Mouse (Mus musculus) MEL (cell line): ENCODE measurements around the gene Erich6b. TPM values are rescaled to one million over a fixed set of nuclear protein-coding genes. Genes with fewer than 3 reads are reported as not detected.

Experiments used
- DNase-seq: peaks from one replicate; pipeline ENCODE4 v3.0.0; 2011; ENCODE audit warnings: low read depth, low spot score
- H3K27ac ChIP-seq: 2 replicates; pipeline ENCODE4 v1.5.1; 2012; ENCODE audit warnings: low read depth, mild to moderate bottlenecking, control low read depth, low read length, moderate library complexity; ENCODE audit not compliant: control insufficient read depth
- H3K27me3 ChIP-seq, 2 experiments: fragments of 150-350 bp in 1 of 2; sonication (generic) in 1 of 2; 2 replicates each; pipeline ENCODE4 v1.6.1; 2012; ENCODE audit warnings: low read length in 2 of 2, mild to moderate bottlenecking in 2 of 2, improper control_type of control experiment in 1 of 2, moderate library complexity in 1 of 2; ENCODE audit not compliant: insufficient read depth in 2 of 2, control insufficient read depth in 1 of 2
- H3K36me3 ChIP-seq, 2 experiments: 2 replicates each; pipeline ENCODE4 v1.6.1; 2012 to 2014; ENCODE audit warnings: low read length in 2 of 2, improper control_type of control experiment in 1 of 2, inconsistent platforms in 1 of 2, mild to moderate bottlenecking in 1 of 2; ENCODE audit not compliant: insufficient read depth in 2 of 2, control insufficient read depth in 1 of 2
- H3K4me1 ChIP-seq, 2 experiments: fragments of 150-350 bp in 1 of 2; sonication (generic) in 1 of 2; 2 replicates each; pipeline ENCODE4 v1.6.1; 2012; ENCODE audit warnings: low read length in 2 of 2, improper control_type of control experiment in 1 of 2, mild to moderate bottlenecking in 1 of 2; ENCODE audit not compliant: insufficient read depth in 2 of 2, control insufficient read depth in 1 of 2
- H3K4me3 ChIP-seq, 2 experiments: fragments of 150-350 bp in 1 of 2; sonication (generic) in 1 of 2; 2 replicates each; pipeline ENCODE4 v1.5.1; 2012; ENCODE audit warnings: low read depth in 2 of 2, low read length in 2 of 2, mild to moderate bottlenecking in 2 of 2, moderate library complexity in 2 of 2, control low read depth in 1 of 2, improper control_type of control experiment in 1 of 2; ENCODE audit not compliant: control insufficient read depth in 1 of 2, insufficient read depth in 1 of 2
- H3K79me2 ChIP-seq: 2 replicates; pipeline ENCODE4 v1.6.1; 2012; ENCODE audit warnings: mild to moderate bottlenecking, low read length, moderate library complexity; ENCODE audit not compliant: control insufficient read depth, poor library complexity, insufficient read depth
- H3K9ac ChIP-seq: 2 replicates; pipeline ENCODE4 v1.6.1; 2012; ENCODE audit warnings: low read depth, mild to moderate bottlenecking, control low read depth, low read length, moderate library complexity; ENCODE audit not compliant: control insufficient read depth, poor library complexity, severe bottlenecking
- H3K9me3 ChIP-seq: fragments of 150-350 bp; sonication (generic); replicated peaks from 2 replicates; pipeline ENCODE4 v1.6.1; 2012; ENCODE audit warnings: mild to moderate bottlenecking, low read length, improper control_type of control experiment, moderate library complexity; ENCODE audit not compliant: insufficient read depth
- CHD2 ChIP-seq: IDR thresholded peaks from 2 replicates; pipeline ENCODE4 v1.6.1; 2011; ENCODE audit warnings: low read length, improper control_type of control experiment
- CTCF ChIP-seq, 3 experiments: IDR thresholded peaks in 2 of 3; conservative IDR thresholded peaks in 1 of 3; 2 replicates each; pipeline ENCODE4 v1.5.1; 2011 to 2012; ENCODE audit warnings: low read length in 3 of 3, low read depth in 2 of 3, mild to moderate bottlenecking in 2 of 3, improper control_type of control experiment in 1 of 3, inconsistent platforms in 1 of 3, mixed read lengths in 1 of 3, moderate library complexity in 1 of 3; ENCODE audit not compliant: control insufficient read depth in 1 of 3, insufficient read depth in 1 of 3, poor library complexity in 1 of 3, severe bottlenecking in 1 of 3
- E2F4 ChIP-seq: IDR thresholded peaks from 2 replicates; pipeline ENCODE4 v1.6.1; 2011; ENCODE audit warnings: low read depth, low read length, improper control_type of control experiment, borderline replicate concordance
- JUND ChIP-seq: IDR thresholded peaks from 2 replicates; pipeline ENCODE4 v1.6.1; 2011; ENCODE audit warnings: low read depth, mild to moderate bottlenecking, improper control_type of control experiment, low read length
- KAT2A ChIP-seq: conservative IDR thresholded peaks from 2 replicates; pipeline ENCODE4 v1.6.1; 2012; ENCODE audit warnings: low read depth, low read length, improper control_type of control experiment, inconsistent platforms
- MAFK ChIP-seq: IDR thresholded peaks from 2 replicates; pipeline ENCODE4 v1.6.1; 2011; ENCODE audit warnings: low read depth, mild to moderate bottlenecking, low read length, improper control_type of control experiment, borderline replicate concordance
- MAX ChIP-seq: IDR thresholded peaks from 2 replicates; pipeline ENCODE4 v1.6.1; 2011; ENCODE audit warnings: low read length, improper control_type of control experiment
- MEF2A ChIP-seq: IDR thresholded peaks from 2 replicates; pipeline ENCODE4 v1.6.1; 2014; ENCODE audit warnings: low read depth, mild to moderate bottlenecking, inconsistent platforms, low read length, improper control_type of control experiment; ENCODE audit not compliant: poor library complexity, insufficient replicate concordance, severe bottlenecking; ENCODE audit errors: extremely low read depth
- MYB ChIP-seq: IDR thresholded peaks from 2 replicates; pipeline ENCODE4 v1.6.1; 2011; ENCODE audit warnings: mild to moderate bottlenecking, low read depth, low read length, improper control_type of control experiment
- POLR2A ChIP-seq, 2 experiments: IDR thresholded peaks; 2 replicates each; pipeline ENCODE4 v1.6.1; 2011 to 2012; ENCODE audit warnings: low read length in 2 of 2, mild to moderate bottlenecking in 2 of 2, control low read depth in 1 of 2, improper control_type of control experiment in 1 of 2, low read depth in 1 of 2, moderate library complexity in 1 of 2; ENCODE audit not compliant: control insufficient read depth in 1 of 2, insufficient read depth in 1 of 2, poor library complexity in 1 of 2
- POLR2AphosphoS2 ChIP-seq: IDR thresholded peaks from 2 replicates; pipeline ENCODE4 v1.6.1; 2011; ENCODE audit warnings: low read length, improper control_type of control experiment
- RCOR1 ChIP-seq: IDR thresholded peaks from 2 replicates; pipeline ENCODE4 v1.6.1; 2012; ENCODE audit warnings: low read depth, mild to moderate bottlenecking, inconsistent platforms, low read length, improper control_type of control experiment
- USF2 ChIP-seq, 2 experiments: IDR thresholded peaks; 2 replicates each; pipeline ENCODE4 v1.6.1; 2011 to 2012; ENCODE audit warnings: improper control_type of control experiment in 2 of 2, low read length in 2 of 2, borderline replicate concordance in 1 of 2, inconsistent platforms in 1 of 2, low read depth in 1 of 2, mild to moderate bottlenecking in 1 of 2; ENCODE audit not compliant: insufficient read depth in 1 of 2
- ZKSCAN1 ChIP-seq: IDR thresholded peaks from 2 replicates; pipeline ENCODE4 v1.6.1; 2012; ENCODE audit warnings: low read depth, mild to moderate bottlenecking, inconsistent platforms, low read length, improper control_type of control experiment, moderate library complexity
- ZMIZ1 ChIP-seq: IDR thresholded peaks from 2 replicates; pipeline ENCODE4 v1.6.1; 2012; ENCODE audit warnings: low read depth, mild to moderate bottlenecking, inconsistent platforms, low read length, improper control_type of control experiment, moderate library complexity
- ZNF384 ChIP-seq: IDR thresholded peaks from 2 replicates; pipeline ENCODE4 v1.6.1; 2012; ENCODE audit warnings: low read depth, mild to moderate bottlenecking, inconsistent platforms, low read length, improper control_type of control experiment
- polyA plus RNA-seq, 2 experiments: library from polyadenylated mRNA; stranded (reverse) in 1 of 2; unstranded in 1 of 2; fragments of >175 nt in 1 of 2; fragments of >200 nt in 1 of 2; gene quantifications; 2 replicates each; pipeline versions ENCODE4 v1.2.1 to v1.2.4; 2012; ENCODE audit warnings: low replicate concordance in 2 of 2, low read depth in 1 of 2; ENCODE audit not compliant: insufficient read length in 2 of 2, insufficient read depth in 1 of 2, missing spikeins in 1 of 2
- total RNA-seq: library from RNA; depleted of rRNA; stranded (reverse); fragments of 300-350 nt; gene quantifications from 2 replicates; pipeline ENCODE4 v1.2.3, GENCODE M21; 2012; rRNA removed

Gene Erich6b
- total RNA-seq (not detected in 2 replicates), polyA plus RNA-seq (not detected)

DNA sequence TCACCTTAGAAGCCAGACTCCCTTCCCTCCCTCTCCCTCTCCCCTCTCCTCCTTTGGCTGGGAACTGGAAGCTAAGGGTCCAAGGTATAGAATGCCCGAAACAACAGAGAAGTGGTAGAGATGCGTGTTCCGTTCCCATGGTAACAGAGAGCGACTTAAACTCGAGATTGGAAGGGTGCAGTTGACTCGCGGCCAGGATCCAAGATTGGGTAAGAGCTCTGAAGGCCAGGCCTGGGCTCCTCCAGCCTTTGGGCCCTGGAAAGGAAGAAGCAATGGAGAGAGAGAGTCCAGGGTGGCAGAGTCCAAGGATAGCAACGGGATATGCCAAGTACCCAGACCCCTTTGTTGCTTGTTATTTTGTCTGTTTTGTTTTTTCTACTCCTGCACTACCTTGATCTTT, at the start of gene Erich6b:
TSS of gene Erich6b (plus strand) at position 180 of the 400 bp plus-strand sequence.
- Histone ChIP-seq H3K36me3 (no peaks in the 10 kb centered on the region), H3K4me3 (no peak within 1 kb of the TSS), H3K79me2 (no peaks in the 10 kb centered on the region), H3K27me3 (peaks cover 0 to 4% of the 10 kb centered on the region in 2 experiments; a peak in 2 of 4 replicates), H3K9ac (no peak within 1 kb of the TSS), H3K9me3 (no peaks in the 10 kb centered on the region), H3K4me1 (no peaks in the 10 kb centered on the region), H3K27ac (no peak within 1 kb of the TSS)
- DNase-seq = no peak
- TF ChIP-seq ZKSCAN1 (no peak), MEF2A (no peak), RCOR1 (no peak), MYB (no peak), USF2 (IDR thresholded peaks at IDR 0.05; ENCODE audit: borderline replicate concordance in 1 of 2, insufficient read depth in 1 of 2, low read depth in 1 of 2, low read length in 2 of 2) (no peak), E2F4 (no peak), CHD2 (no peak), ZNF384 (no peak), KAT2A (no peak), MAFK (no peak), ZMIZ1 (no peak), POLR2AphosphoS2 (no peak), JUND (no peak)

DNA sequence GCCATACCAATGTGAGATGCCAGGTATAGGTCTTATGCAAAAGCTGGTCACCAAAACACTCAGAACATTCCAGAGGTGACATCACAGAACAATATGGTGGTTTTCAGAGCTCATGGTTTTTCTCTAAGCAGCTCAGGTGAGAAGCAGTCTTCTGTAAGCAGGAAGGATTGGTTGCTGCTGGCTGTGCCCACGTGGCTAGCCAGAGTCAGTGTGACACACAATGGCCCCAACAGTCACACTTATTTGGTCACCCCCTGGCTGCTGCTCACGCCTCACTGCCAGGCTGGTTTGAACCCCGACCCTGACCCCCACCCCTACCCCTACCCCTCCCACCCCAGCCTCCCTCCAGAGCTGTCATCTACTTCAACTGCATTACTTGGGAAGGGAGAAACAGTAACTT, 49.1 kb upstream of the Erich6b start, which contains the start of gene Spert:
TSS of gene Spert (minus strand) at position 139 of the 400 bp plus-strand sequence.
- H3K27me3 ChIP-seq = peaks cover 3 to 10% of the 10 kb centered on the region in 2 experiments
- TF ChIP-seq MAX (no peak), POLR2A (IDR thresholded peaks at IDR 0.05; ENCODE audit: control insufficient read depth in 1 of 2, insufficient read depth in 1 of 2, low read depth in 1 of 2, low read length in 2 of 2, poor library complexity in 1 of 2) (no peak), CTCF (IDR thresholded peaks at IDR 0.05 in 2 of 3, conservative IDR thresholded peaks at IDR 0.05 in 1 of 3; ENCODE audit: control insufficient read depth in 1 of 3, insufficient read depth in 1 of 3, low read depth in 2 of 3, low read length in 3 of 3, poor library complexity in 1 of 3, severe bottlenecking in 1 of 3) (no peak), ZNF384 (no peak), JUND (no peak)
- no peak within 1 kb of the TSS for H3K4me3 ChIP-seq
- no peaks in the 10 kb centered on the region for H3K9me3 ChIP-seq
- no peaks in the 10 kb centered on the region for H3K79me2 ChIP-seq
- H3K9ac ChIP-seq = no peak within 1 kb of the TSS
- H3K36me3 ChIP-seq = no peaks in the 10 kb centered on the region
- no peaks in the 10 kb centered on the region for H3K4me1 ChIP-seq
- H3K27ac ChIP-seq = no peak within 1 kb of the TSS
- no peak for DNase-seq
